Mouse (Mus musculus): Measurements from ENCODE around the gene Ppp1r18. TPM values are rescaled to one million over a fixed set of nuclear protein-coding genes. Genes with fewer than 3 reads are reported as not detected.
A peak's percentile ranks its signal among the peaks of the same experiment; 100 is the strongest.

The Ppp1r18 gene
- total RNA-seq, 2 experiments from 2014 or later, result 8.7 to 9.8 TPM

- peak overlapping the region; percentile 93 for H3K4me3 ChIP-seq
- TF ChIP-seq CTCF (conservative IDR thresholded peaks at IDR 0.05), result no peak
- H3K27ac ChIP-seq, result peak overlapping the region; percentile 100
- no peak for DNase-seq (ENCODE audit: low spot score in 2 of 2)
These were observed 50.3 kb downstream of the Ppp1r18 start for GRCm38 (mm10) chr17:35915538-35916296.

GRCm38 (mm10) chr17:35916297-35917142, 51.1 kb downstream of the Ppp1r18 start, which contains the start of the genes Mrps18b and Ppp1r10:
Gene Mrps18b (minus strand): TSS chr17:35916389.
Gene Ppp1r10 (plus strand): TSS chr17:35916434.
- DNase-seq (ENCODE audit: low spot score in 2 of 2), result peak; percentile 98 to 100
- peak; percentile 80 for TF ChIP-seq CTCF (conservative IDR thresholded peaks at IDR 0.05)
- peak within 1 kb of the TSS; percentile 100 for H3K27ac ChIP-seq
- H3K4me3 ChIP-seq, result peak within 1 kb of the TSS; percentile 93

- no peak for TF ChIP-seq CTCF (conservative IDR thresholded peaks at IDR 0.05)
- Histone ChIP-seq H3K27ac (peak overlapping the region; percentile 100), H3K4me3 (peak overlapping the region; percentile 89)
- no peak for DNase-seq (ENCODE audit: low spot score in 2 of 2)
These were observed 51.7 kb downstream of the Ppp1r18 start for GRCm38 (mm10) chr17:35917143-35917462.

- peak overlapping the region; percentile 100 for H3K27ac ChIP-seq
- peak; percentile 45 to 78 for DNase-seq (ENCODE audit: low spot score in 2 of 2)
- H3K4me3 ChIP-seq, result peak overlapping the region; percentile 89
- no peak for TF ChIP-seq CTCF (conservative IDR thresholded peaks at IDR 0.05)
These were observed 52.3 kb downstream of the Ppp1r18 start for GRCm38 (mm10) chr17:35917463-35918251.

GRCm38 (mm10) chr17:35918276-35919059, 53.1 kb downstream of the Ppp1r18 start:
- no peak for DNase-seq (ENCODE audit: low spot score in 2 of 2)
- peak overlapping the region; percentile 89 for H3K4me3 ChIP-seq
- peak overlapping the region; percentile 100 for H3K27ac ChIP-seq
- TF ChIP-seq CTCF (conservative IDR thresholded peaks at IDR 0.05), result no peak

- Histone ChIP-seq H3K4me3 (peak overlapping the region; percentile 89), H3K27ac (peak overlapping the region; percentile 100)
- TF ChIP-seq CTCF (conservative IDR thresholded peaks at IDR 0.05), result no peak
- DNase-seq (ENCODE audit: low spot score in 2 of 2), result peak; percentile 92 to 98
These were observed 53.8 kb downstream of the Ppp1r18 start for GRCm38 (mm10) chr17:35919060-35919715.

- TF ChIP-seq CTCF (conservative IDR thresholded peaks at IDR 0.05), result no peak
- no peak for DNase-seq (ENCODE audit: low spot score in 2 of 2)
- H3K4me3 ChIP-seq, result peak overlapping the region; percentile 89
- peak overlapping the region; percentile 100 for H3K27ac ChIP-seq
These were observed 54.5 kb downstream of the Ppp1r18 start for GRCm38 (mm10) chr17:35919864-35920301.

- peak overlapping the region; percentile 100 for H3K27ac ChIP-seq
- DNase-seq (ENCODE audit: low spot score in 2 of 2), result no peak
- H3K4me3 ChIP-seq, result peak overlapping the region; percentile 89; the same call in 1 of the 2 replicates
- no peak for TF ChIP-seq CTCF (conservative IDR thresholded peaks at IDR 0.05)
These were observed 55.0 kb downstream of the Ppp1r18 start for GRCm38 (mm10) chr17:35920384-35920783.

- Histone ChIP-seq H3K27ac (peak overlapping the region; percentile 100), H3K4me3 (no peak overlapping the region)
- peak; percentile 83 for TF ChIP-seq CTCF (conservative IDR thresholded peaks at IDR 0.05)
- DNase-seq (ENCODE audit: low spot score in 2 of 2), result peak in 1 of 2 experiments; percentile 57
These were observed 55.6 kb downstream of the Ppp1r18 start for GRCm38 (mm10) chr17:35920862-35921562.

GRCm38 (mm10) chr17:35921710-35922109, 56.3 kb downstream of the Ppp1r18 start:
- no peak overlapping the region for H3K4me3 ChIP-seq
- no peak for TF ChIP-seq CTCF (conservative IDR thresholded peaks at IDR 0.05)
- peak in 1 of 2 experiments; percentile 8 for DNase-seq (ENCODE audit: low spot score in 2 of 2)
- H3K27ac ChIP-seq, result peak overlapping the region; percentile 100

- no peak for TF ChIP-seq CTCF (conservative IDR thresholded peaks at IDR 0.05)
- peak in 1 of 2 experiments; percentile 9 for DNase-seq (ENCODE audit: low spot score in 2 of 2)
- no peak overlapping the region for H3K4me3 ChIP-seq
- peak overlapping the region; percentile 51 for H3K27ac ChIP-seq
These were observed 57.2 kb downstream of the Ppp1r18 start for GRCm38 (mm10) chr17:35922566-35922965.

All from layer of hippocampus, adult 2 months (tissue).